Mouse (Mus musculus) A20 (cell line): ENCODE data around the gene Taar5.

ENCODE experiments used
- DNase-seq: peaks from one replicate; pipeline ENCODE4 v3.0.0-alpha.2; 2011; ENCODE audit warnings: low read depth, low spot score

Gene Taar5

GRCm38 (mm10) chr10:24008143-24008542, 37.6 kb downstream of the Taar5 start:
- no peak for DNase-seq
